Mouse (Mus musculus) intestine, postnatal 0 days (tissue): ENCODE data around the gene U2af1. TPM values are rescaled to one million over a fixed set of nuclear protein-coding genes. Genes with fewer than 3 reads are reported as not detected.

Experiments used
- ATAC-seq: fragments of 200-750 bp; cut with Nextera tagmentation; 2 replicates; pipeline ENCODE4 v1.8.0; 2017; ENCODE audit warnings: mild to moderate bottlenecking, moderate TSS enrichment, moderate library complexity
- H3K27ac ChIP-seq: fragments of 300-500 bp; sonication (generic); 2 replicates; pipeline ENCODE4 v1.5.1; 2014; ENCODE audit warnings: mild to moderate bottlenecking, low read depth, low read length, moderate library complexity
- H3K27me3 ChIP-seq: fragments of 300-500 bp; sonication (generic); replicated peaks from 2 replicates; pipeline ENCODE4 v1.6.1; 2014; ENCODE audit warnings: low read length, mixed read lengths; ENCODE audit not compliant: control insufficient read depth, insufficient read depth
- H3K36me3 ChIP-seq: fragments of 300-500 bp; sonication (generic); 2 replicates; pipeline ENCODE4 v1.6.1; 2014; ENCODE audit warnings: mild to moderate bottlenecking, moderate library complexity; ENCODE audit not compliant: control insufficient read depth, insufficient read depth
- H3K4me1 ChIP-seq: fragments of 300-500 bp; sonication (generic); replicated peaks from 2 replicates; pipeline ENCODE4 v1.6.1; 2014; ENCODE audit warnings: antibody characterized with exemption, low read length, mixed read lengths; ENCODE audit not compliant: control insufficient read depth, insufficient read depth
- H3K4me2 ChIP-seq: fragments of 300-500 bp; sonication (generic); replicated peaks from 2 replicates; pipeline ENCODE4 v1.6.1; 2014; ENCODE audit warnings: low read depth, mild to moderate bottlenecking, moderate library complexity
- H3K4me3 ChIP-seq: fragments of 300-500 bp; sonication (generic); 2 replicates; pipeline ENCODE4 v1.5.1; 2014; ENCODE audit warnings: low read depth, low read length
- H3K9ac ChIP-seq: fragments of 300-500 bp; sonication (generic); 2 replicates; pipeline ENCODE4 v1.6.1; 2014; ENCODE audit warnings: mild to moderate bottlenecking, low read depth, low read length
- H3K9me3 ChIP-seq: fragments of 300-500 bp; sonication (generic); 2 replicates; pipeline ENCODE4 v1.6.1; 2016; ENCODE audit warnings: mixed run types; ENCODE audit not compliant: control insufficient read depth
- CTCF ChIP-seq: sonication (generic); IDR thresholded peaks from 2 replicates; pipeline ENCODE4 v1.5.1; 2016; ENCODE audit warnings: low read depth, mild to moderate bottlenecking, control low read depth, antibody characterized with exemption, moderate library complexity
- WGBS: fragments of 180-500 bp; shearing (Covaris S2); extraction: QIAGEN DNeasy Blood & Tissue Kit; methylation state at CpG from one replicate; pipeline ENCODE4 v1.1.7; 2014; 5-methylcytosine and 5-hydroxymethylcytosine counted together
- polyA plus RNA-seq: library from polyadenylated mRNA; unstranded; fragments of >200 nt; fragmentation: Nextera tagmentation; extraction: Ambion mirVana; gene quantifications from 2 replicates; pipeline ENCODE4 v1.2.1, GENCODE M21; 2015

U2af1 gene
- polyA plus RNA-seq, 1 experiment from 2014 or later, result 151 TPM

- Histone ChIP-seq H3K4me3 (no peak overlapping the region), H3K9me3 (no peaks in the 10 kb centered on the region), H3K9ac (0 out of 2 replicates have a peak overlapping the region, but pooled peaks have one; percentile 17), H3K4me1 (no peaks in the 10 kb centered on the region), H3K27me3 (no peaks in the 10 kb centered on the region), H3K27ac (peak overlapping the region; percentile 57; the same call in 1 of the 2 replicates), H3K36me3 (no peaks in the 10 kb centered on the region), H3K4me2 (no peak overlapping the region)
- peak; percentile 98 for TF ChIP-seq CTCF
- ATAC-seq, result 0 out of 2 replicates have a peak, but pooled peaks have one; percentile 39
- 18% methylated on average over 17 of the region's 17 CpGs for WGBS
Observed at GRCm38 (mm10) chr17:31685514-31686224, 27.0 kb upstream of the U2af1 start.

GRCm38 (mm10) chr17:31680450-31680849 is 21.8 kb upstream of the U2af1 start:
- no peaks in the 10 kb centered on the region for H3K36me3 ChIP-seq
- ATAC-seq, result no peak
- no peak overlapping the region for H3K9ac ChIP-seq
- no peak overlapping the region for H3K4me3 ChIP-seq
- no peaks in the 10 kb centered on the region for H3K27me3 ChIP-seq
- TF ChIP-seq CTCF, result no peak
- H3K4me1 ChIP-seq, result no peaks in the 10 kb centered on the region
- 55% methylated on average over 2 of the region's 2 CpGs for WGBS
- H3K9me3 ChIP-seq, result no peaks in the 10 kb centered on the region
- H3K27ac ChIP-seq, result no peak overlapping the region
- no peak overlapping the region for H3K4me2 ChIP-seq

- 76% methylated on average over 8 of the region's 8 CpGs for WGBS
- Histone ChIP-seq H3K4me3 (no peak within 1 kb of the TSS), H3K27ac (no peak within 1 kb of the TSS), H3K9me3 (no peaks in the 10 kb centered on the region), H3K9ac (no peak within 1 kb of the TSS), H3K36me3 (no peaks in the 10 kb centered on the region), H3K4me1 (no peaks in the 10 kb centered on the region), H3K27me3 (no peaks in the 10 kb centered on the region), H3K4me2 (no peak within 1 kb of the TSS)
- no peak for TF ChIP-seq CTCF
- ATAC-seq, result no peak
Observed at GRCm38 (mm10) chr17:31677507-31677906, 18.8 kb upstream of the U2af1 start, which contains the start of gene Cryaa. Cryaa (plus strand) TSS chr17:31677807.

GRCm38 (mm10) chr17:31674426-31674825 is 15.7 kb upstream of the U2af1 start:
- Histone ChIP-seq H3K36me3 (no peaks in the 10 kb centered on the region), H3K9me3 (no peaks in the 10 kb centered on the region), H3K4me1 (no peaks in the 10 kb centered on the region), H3K4me3 (no peak overlapping the region), H3K27ac (no peak overlapping the region), H3K4me2 (no peak overlapping the region), H3K27me3 (no peaks in the 10 kb centered on the region), H3K9ac (no peak overlapping the region)
- TF ChIP-seq CTCF, result no peak
- WGBS, result 28% methylated on average over 1 of the region's 1 CpGs
- no peak for ATAC-seq

GRCm38 (mm10) chr17:31672279-31672678 is 13.6 kb upstream of the U2af1 start:
- H3K9me3 ChIP-seq, result no peaks in the 10 kb centered on the region
- no peak for TF ChIP-seq CTCF
- no peaks in the 10 kb centered on the region for H3K27me3 ChIP-seq
- no peak for ATAC-seq
- H3K4me3 ChIP-seq, result no peak overlapping the region
- no peaks in the 10 kb centered on the region for H3K4me1 ChIP-seq
- H3K36me3 ChIP-seq, result no peaks in the 10 kb centered on the region
- no peak overlapping the region for H3K9ac ChIP-seq
- 83% methylated on average over 12 of the region's 12 CpGs for WGBS
- H3K27ac ChIP-seq, result no peak overlapping the region
- H3K4me2 ChIP-seq, result no peak overlapping the region

GRCm38 (mm10) chr17:31671698-31672097 is 13.0 kb upstream of the U2af1 start:
- Histone ChIP-seq H3K4me2 (no peak overlapping the region), H3K4me3 (no peak overlapping the region), H3K9ac (no peak overlapping the region), H3K4me1 (no peaks in the 10 kb centered on the region), H3K27ac (no peak overlapping the region), H3K27me3 (no peaks in the 10 kb centered on the region), H3K36me3 (no peaks in the 10 kb centered on the region), H3K9me3 (no peaks in the 10 kb centered on the region)
- no peak for ATAC-seq
- WGBS, result 78% methylated on average over 8 of the region's 8 CpGs
- TF ChIP-seq CTCF, result no peak
